Comparison of ENCODE assay signal across 15 mouse cellular contexts in genomic region chr16:3246422-3246821, GRCm38 (mm10).
DNase-seq lines count a peak whose midpoint lies in the region; ATAC-seq and TF ChIP-seq lines count a peak whose summit lies in the region.
"Had no signal": no experiment of that assay in that cellular context is flagged by ENCODE, and none has a peak within 500 bp of the region (broad histone marks: within the 10 kb centered on the region; RNA-seq: fewer than 3 reads in every experiment).

No protein-coding gene starts in this region.

- H3K27ac ChIP-seq in intestine, embryonic 16.5 days (ENCODE audit: low read length): no peak overlapping the region
- no peak overlapping the region for H3K27ac ChIP-seq in intestine, embryonic 15.5 days
- no peak overlapping the region for H3K27ac ChIP-seq in liver, postnatal 0 days (ENCODE audit: low read depth)

- 0 out of 2 replicates have a peak, but pooled peaks have one; percentile 14 for ATAC-seq in intestine, embryonic 16.5 days
- ATAC-seq in intestine, embryonic 15.5 days: no peak
- ATAC-seq in liver, postnatal 0 days: peak; percentile 13; the same call in 1 of the 2 replicates

- DNase-seq in testis, postnatal 10 days (ENCODE audit: low spot score): peak; percentile 33
- DNase-seq in testis, postnatal 14 days (ENCODE audit: low spot score): no peak
- no peak for DNase-seq in liver, postnatal 0 days
- no peak for DNase-seq in adrenal gland, postnatal 36 days
- no peak for DNase-seq in frontal cortex, postnatal 10 days (ENCODE audit: low spot score in 2 of 2)
- DNase-seq: cerebellum, adult 18-20 months; heart, adult 18-20 months; heart, postnatal 36 days; lung, adult 2 months; right cerebral cortex, postnatal 4 days; thymus, postnatal 14 days had no signal

- no peak for TF ChIP-seq EP300 in liver, postnatal 0 days (IDR thresholded peaks at IDR 0.05; ENCODE audit: low read depth)

- no peaks in the 10 kb centered on the region for H3K4me1 ChIP-seq in intestine, embryonic 16.5 days (ENCODE audit: control insufficient read depth, insufficient read depth, low read length)
- no peaks in the 10 kb centered on the region for H3K4me1 ChIP-seq in intestine, embryonic 15.5 days (replicated peaks)
- no peaks in the 10 kb centered on the region for H3K4me1 ChIP-seq in liver, postnatal 0 days (ENCODE audit: insufficient read depth)

- TF ChIP-seq CTCF in liver, postnatal 0 days (IDR thresholded peaks at IDR 0.05; ENCODE audit: low read depth): no peak

- no peak overlapping the region for H3K4me3 ChIP-seq in intestine, embryonic 16.5 days (ENCODE audit: low read length)
- no peak overlapping the region for H3K4me3 ChIP-seq in intestine, embryonic 15.5 days (replicated peaks)
- no peak overlapping the region for H3K4me3 ChIP-seq in liver, postnatal 0 days (ENCODE audit: low read depth, low read length)
- H3K4me3 ChIP-seq: erythroblast, embryonic 14.5 days; myocyte had no signal

- no peak overlapping the region for H3K4me2 ChIP-seq in intestine, embryonic 16.5 days (ENCODE audit: low read depth, low read length)
- no peak overlapping the region for H3K4me2 ChIP-seq in intestine, embryonic 15.5 days (replicated peaks)
- no peak overlapping the region for H3K4me2 ChIP-seq in liver, postnatal 0 days (ENCODE audit: low read depth, low read length)

- H3K9me3 ChIP-seq in intestine, embryonic 16.5 days (ENCODE audit: control insufficient read depth, low read length): peaks cover 3% of the 10 kb centered on the region
- peaks cover 8% of the 10 kb centered on the region; the same call in 1 of the 2 replicates for H3K9me3 ChIP-seq in intestine, embryonic 15.5 days
- peaks cover 18% of the 10 kb centered on the region for H3K9me3 ChIP-seq in liver, postnatal 0 days (ENCODE audit: low read length)

- no peaks in the 10 kb centered on the region for H3K36me3 ChIP-seq in intestine, embryonic 16.5 days (ENCODE audit: control insufficient read depth, insufficient read depth, low read length)
- H3K36me3 ChIP-seq in intestine, embryonic 15.5 days: no peaks in the 10 kb centered on the region
- no peaks in the 10 kb centered on the region for H3K36me3 ChIP-seq in liver, postnatal 0 days (replicated peaks; ENCODE audit: insufficient read depth, low read length)

- H3K9ac ChIP-seq in intestine, embryonic 16.5 days (ENCODE audit: low read depth, low read length): no peak overlapping the region
- H3K9ac ChIP-seq in intestine, embryonic 15.5 days: no peak overlapping the region
- no peak overlapping the region for H3K9ac ChIP-seq in liver, postnatal 0 days (replicated peaks)

- no peaks in the 10 kb centered on the region for H3K27me3 ChIP-seq in intestine, embryonic 16.5 days (replicated peaks; ENCODE audit: control insufficient read depth, insufficient read depth, low read length)
- H3K27me3 ChIP-seq in intestine, embryonic 15.5 days (replicated peaks): no peaks in the 10 kb centered on the region
- no peaks in the 10 kb centered on the region for H3K27me3 ChIP-seq in liver, postnatal 0 days (ENCODE audit: insufficient read depth, low read length)
